Mouse (Mus musculus) cerebellum, postnatal 14 days (tissue): ENCODE measurements around the gene Dact3.

Experiments
- DNase-seq, 2 experiments: peaks; one replicate each; pipeline ENCODE4 v3.0.0; 2021; ENCODE audit warnings: mixed read lengths in 2 of 2

Dact3 gene

GRCm38 (mm10) chr7:16859902-16860651, 15.0 kb upstream of the Dact3 start:
- DNase-seq, result peak; percentile 78 to 87

DNA sequence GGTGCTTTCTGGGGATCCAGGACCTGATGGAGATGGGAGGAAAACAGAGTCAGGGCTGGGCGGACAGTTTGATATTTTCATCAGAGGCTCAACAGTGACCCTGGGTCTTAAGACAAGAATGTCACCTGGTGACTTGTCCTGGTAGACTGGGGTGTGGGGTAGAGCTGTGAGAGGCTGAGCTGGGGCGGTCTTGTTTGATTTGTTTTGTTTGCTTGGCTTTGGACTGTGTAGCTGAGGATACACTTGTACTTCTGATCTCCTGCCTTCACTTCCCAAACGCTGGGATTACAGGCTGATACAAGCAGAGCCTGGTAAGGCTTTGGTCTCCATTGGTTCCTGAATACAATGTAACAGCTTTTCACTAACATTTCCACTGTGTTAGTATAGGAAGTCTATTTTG, 7.6 kb upstream of the Dact3 start:
- DNase-seq, result no peak

GRCm38 (mm10) chr7:16869497-16869896, 5.6 kb upstream of the Dact3 start:
- DNase-seq, result peak; percentile 92 to 94

- no peak for DNase-seq
These were observed 3.5 kb upstream of the Dact3 start for GRCm38 (mm10) chr7:16871600-16871999.

DNA sequence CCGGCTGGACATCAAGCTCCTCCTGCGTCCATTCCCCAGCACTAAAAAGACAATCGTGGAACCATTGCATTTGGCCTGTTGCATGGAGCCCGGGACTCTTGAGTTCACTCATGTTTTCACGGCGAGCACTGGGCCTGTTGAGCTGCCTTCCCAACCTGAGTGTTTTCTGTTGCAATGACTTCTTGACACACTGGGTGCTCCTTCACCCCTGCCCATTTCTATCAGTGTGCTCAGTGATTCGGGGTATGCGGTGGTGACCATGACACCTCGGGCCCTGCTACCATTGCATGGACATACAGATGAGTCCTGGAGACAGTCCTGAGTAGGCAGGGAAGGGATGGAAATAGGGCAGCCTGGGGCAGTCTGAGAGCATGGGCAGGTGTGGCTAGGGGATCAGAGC, 2.6 kb upstream of the Dact3 start:
- no peak for DNase-seq

GRCm38 (mm10) chr7:16873392-16873791, 1.7 kb upstream of the Dact3 start:
- no peak for DNase-seq

GRCm38 (mm10) chr7:16874190-16874589, 927 bp upstream of the Dact3 start:
- DNase-seq, result peak; percentile 84 to 85

GRCm38 (mm10) chr7:16874756-16875309, 284 bp upstream of the Dact3 start:
- peak; percentile 99 to 100 for DNase-seq

DNA sequence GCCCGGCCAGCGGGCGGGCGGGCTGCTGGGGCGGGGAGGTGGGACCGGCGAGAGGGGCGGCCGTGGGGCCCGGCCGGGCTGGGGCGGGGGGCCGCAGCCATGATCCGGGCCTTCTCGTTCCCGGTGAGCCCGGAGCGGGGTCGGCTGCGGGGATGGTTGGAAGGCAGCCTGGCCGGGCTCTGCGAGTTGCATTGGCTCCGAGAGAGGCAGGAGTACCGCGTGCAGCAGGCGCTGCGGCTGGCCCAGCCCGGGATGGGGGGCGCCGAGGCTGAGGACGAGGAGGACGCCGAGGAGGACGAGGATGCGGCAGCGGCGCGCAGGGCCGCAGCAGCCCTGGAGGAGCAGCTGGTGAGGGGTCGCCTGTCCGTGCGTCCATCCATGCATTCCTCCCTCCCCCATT, 209 bp downstream of the Dact3 start:
- DNase-seq, result no peak

DNA sequence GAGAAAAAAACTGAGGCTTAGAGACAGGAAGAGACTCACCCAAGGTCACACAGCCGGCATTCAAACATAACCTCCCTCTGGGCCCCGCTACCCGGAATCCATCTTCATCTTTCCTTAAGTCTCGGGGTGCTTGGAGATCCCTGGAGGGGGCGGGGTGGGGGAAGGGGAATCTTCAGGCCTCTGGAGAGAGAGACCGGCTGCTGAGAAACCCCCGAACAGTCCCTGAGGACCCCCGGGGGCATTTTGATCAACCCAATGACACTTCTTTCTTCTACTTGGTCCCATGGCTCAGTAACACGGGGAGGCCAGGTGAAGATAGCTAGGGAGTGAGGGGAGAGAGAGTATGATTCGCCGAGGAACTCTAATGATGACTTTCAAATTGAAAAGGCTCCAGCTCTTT, 889 bp downstream of the Dact3 start:
- DNase-seq, result peak in 1 of 2 experiments; percentile 40

GRCm38 (mm10) chr7:16876608-16877007, 1.5 kb downstream of the Dact3 start:
- DNase-seq, result peak in 1 of 2 experiments; percentile 51

GRCm38 (mm10) chr7:16877717-16878116, 2.6 kb downstream of the Dact3 start:
- DNase-seq, result no peak

DNA sequence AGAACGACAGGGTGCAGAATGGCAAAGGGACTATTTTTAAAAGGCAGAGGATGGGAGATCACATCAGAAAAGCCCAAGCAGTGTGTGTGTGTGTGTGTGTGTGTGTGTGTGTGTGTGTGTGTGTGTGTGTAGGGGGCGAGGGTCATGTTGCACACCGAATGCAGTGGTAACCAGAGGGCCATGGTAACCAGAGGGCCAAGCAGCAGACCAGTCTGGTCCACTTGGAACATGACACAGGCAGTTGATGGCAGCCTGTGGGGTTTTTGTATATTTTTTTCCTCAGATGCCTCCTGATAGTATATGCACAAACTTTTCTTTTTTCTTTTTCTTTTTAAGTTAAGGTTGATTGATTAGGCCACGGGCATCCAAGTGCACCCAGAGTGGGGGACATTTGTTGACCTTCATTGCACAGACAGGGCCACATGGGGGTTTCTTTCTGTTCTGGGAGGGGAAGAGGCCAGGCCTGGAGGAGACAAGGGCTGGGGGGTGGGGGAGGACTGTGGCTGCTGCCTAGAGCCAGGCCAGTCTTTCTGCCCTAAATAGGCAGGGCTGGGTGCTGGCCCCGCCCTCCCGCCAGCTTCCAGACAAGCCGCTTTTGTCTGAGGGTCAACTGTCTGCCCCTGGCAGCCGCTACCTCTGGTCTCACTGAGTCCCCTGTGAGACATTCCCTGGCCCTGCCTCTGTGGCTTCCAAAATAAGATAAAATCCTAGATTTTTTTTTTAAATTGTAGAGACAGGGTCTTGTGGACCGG, 4.9 kb downstream of the Dact3 start:
- DNase-seq, result no peak

DNA sequence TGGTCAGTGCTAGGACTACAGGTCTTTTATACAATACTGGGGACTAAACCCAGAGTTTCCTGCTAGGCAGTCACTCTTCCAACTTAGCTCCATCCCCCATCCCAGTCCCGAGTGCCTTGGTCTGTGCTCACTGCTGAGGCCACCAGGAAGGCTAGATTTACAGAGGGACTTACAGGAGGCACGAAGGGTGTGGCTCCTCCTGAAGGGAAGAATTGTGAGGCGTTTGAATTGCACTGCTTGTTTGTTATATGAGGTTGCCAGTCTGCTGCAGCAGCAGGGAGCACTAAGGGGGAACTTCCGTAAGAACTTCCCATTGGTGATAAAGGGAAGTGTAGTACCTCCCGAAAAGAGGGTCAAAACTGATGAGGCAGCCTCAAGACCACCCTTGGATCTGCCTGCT, 5.5 kb downstream of the Dact3 start:
- no peak for DNase-seq

GRCm38 (mm10) chr7:16883162-16883561, 8.0 kb downstream of the Dact3 start:
- DNase-seq, result no peak

GRCm38 (mm10) chr7:16884334-16884733, 9.2 kb downstream of the Dact3 start:
- no peak for DNase-seq

DNA sequence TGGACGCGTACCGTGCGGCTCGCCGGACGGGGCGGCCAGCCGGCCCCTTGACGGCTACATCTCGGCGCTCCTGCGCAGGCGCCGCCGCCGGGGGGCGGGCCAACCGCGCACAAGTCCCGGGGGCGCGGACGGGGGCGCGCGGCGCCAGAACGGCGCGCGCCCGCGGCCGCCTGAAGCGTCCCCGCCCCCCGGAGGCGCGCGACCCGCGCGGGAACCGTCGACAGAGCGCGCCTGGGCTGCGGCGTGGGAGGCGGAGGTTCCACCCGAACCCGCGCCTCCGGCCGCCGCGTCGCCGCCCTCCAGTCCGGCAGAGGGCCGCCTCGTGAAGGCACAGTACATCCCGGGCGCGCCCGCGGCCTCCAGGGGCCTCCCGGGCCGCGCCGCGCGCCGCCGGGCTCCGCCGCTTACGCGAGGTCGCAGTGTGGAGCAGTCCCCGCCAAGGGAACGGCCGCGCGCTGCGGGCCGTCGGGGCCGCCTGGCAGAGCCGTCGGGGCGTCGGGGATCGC, 10.2 kb downstream of the Dact3 start:
- DNase-seq, result no peak

- DNase-seq, result peak in 1 of 2 experiments; percentile 65
These were observed 10.8 kb downstream of the Dact3 start for GRCm38 (mm10) chr7:16885905-16886304.

- no peak for DNase-seq
These were observed 15.4 kb downstream of the Dact3 start for GRCm38 (mm10) chr7:16890536-16890935.

DNA sequence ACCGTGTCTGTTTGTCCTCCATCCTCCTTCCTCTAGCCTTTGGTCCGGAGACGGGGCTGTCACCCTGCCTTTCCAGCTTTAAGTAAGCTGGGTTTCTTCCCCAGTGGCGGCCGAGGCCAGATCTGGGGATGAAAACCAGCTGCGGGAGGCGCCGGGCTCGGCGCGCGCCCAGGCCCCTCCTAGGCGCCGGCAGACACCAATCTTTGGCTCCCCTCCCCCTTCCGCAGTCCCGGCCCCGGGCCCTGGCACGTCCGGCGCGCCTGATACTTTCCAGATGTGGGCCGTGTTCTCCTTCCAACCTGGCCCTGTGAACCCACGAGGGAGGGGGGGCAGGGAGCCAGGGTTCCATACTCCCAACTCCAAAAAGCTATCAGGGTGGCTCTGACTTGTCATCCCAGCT, 15.8 kb downstream of the Dact3 start:
- DNase-seq, result no peak

DNA sequence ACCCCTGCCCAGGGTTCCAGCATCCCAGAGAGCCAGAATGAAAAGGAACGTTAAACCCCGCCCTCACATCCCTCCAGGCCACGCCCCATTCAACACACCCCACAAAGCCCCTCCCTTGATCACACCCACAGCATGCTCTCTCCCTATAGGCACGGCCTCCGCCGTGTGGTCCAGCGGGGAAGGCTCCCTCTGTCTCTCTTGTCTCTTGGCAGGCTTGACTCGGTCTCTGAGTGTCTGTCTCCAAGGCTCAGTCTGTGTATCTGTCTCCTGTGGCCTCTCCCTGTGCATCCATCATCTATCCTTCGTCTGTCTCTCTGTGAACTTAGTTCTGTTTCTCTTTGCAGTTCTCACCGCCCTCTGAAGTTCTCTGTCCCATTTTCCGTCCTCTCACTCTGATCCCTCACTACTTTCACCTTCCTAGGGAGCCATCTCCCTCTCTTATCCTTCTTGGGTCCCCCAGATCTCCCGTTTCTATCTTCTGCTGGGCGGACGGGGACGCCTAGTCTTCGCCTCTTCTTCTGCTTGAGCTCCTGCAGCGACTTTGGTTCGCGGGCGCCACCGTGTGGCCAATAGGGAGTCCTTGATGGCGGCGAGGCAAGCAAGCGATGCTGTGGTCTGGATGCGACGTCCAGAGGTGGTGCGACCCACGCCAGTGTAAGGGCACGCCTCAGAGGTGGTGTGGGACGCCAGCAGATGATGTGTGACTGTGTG, 16.7 kb downstream of the Dact3 start, which contains the start of gene Gng8:
Gene Gng8, plus strand, starts transcription at position 146 of the 711 bp plus-strand sequence.
- peak; percentile 90 to 92 for DNase-seq

DNA sequence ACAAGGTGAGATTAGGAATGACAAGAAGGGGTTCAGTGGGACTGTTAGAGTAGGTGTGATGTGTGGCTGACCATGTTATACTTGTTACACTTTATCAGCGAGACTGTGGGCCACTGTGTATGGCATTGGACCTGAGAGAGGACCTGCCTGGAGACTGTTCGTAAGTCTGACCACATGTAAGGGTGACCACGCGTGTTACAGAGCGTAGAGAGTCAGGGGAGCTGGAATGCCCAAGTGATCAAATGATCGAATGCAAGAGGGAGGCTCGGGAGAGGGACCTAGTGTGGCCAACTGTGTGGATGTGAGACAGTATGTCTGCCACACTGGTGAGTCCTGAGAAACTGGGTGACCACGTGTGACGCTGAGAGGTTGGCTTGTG, 17.2 kb downstream of the Dact3 start:
- DNase-seq, result no peak

GRCm38 (mm10) chr7:16893612-16894011, 18.5 kb downstream of the Dact3 start:
- DNase-seq, result no peak
